Mouse (Mus musculus): ENCODE results near the gene Bnip3. TPM values are rescaled to one million over a fixed set of nuclear protein-coding genes. Genes with fewer than 3 reads are reported as not detected.

Gene Bnip3
- 186 and 192 TPM in 2 replicates for polyA plus RNA-seq (2015; fragmentation: Nextera tagmentation; extraction: Ambion mirVana)

DNA sequence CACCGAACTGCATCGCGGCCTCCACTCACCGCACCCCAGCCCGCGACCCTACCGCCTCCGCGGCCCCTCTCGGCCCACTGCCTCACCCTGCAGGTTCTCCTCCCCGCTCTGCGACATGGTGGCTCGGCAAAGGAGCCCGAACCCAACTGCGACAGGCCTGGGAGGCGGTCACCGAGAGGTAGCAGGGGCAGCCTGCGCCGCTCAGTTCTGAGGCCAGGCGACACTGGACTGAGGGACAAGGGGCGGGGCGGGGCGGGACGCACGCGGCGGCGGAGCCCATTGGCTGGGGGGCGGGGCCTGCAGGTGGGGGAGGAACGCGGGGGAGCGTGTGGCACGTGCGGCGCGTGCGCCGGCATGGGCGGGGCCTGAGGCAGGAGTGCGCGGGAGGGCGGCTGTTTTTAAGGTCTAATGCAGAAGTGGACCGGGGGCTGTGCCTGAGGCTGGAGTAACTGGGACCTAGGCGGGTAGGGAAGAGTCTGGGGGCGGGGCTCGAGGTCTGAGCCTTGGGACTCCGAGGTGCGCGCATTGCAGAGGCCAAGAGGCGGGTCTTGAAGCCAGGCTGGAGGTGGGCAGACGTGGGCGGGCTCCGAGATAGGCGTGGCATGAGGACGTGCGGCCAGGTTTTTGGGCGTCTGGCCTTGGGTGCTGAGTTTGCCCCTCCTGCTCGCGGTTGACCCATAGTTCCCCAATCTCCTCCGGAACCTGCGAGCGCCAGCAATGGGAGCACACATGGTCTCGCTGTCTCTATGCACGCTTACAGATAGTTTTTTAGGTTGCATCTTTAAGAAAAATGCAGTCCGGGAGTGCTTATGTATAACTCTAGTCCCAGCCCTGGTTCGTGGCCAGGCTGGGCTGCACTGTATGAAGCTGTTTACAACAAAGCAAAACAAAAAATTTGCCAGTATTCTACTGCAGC lies at the start of gene Bnip3:
TSS of gene Bnip3 (minus strand) at position 243 of the 916 bp plus-strand sequence.
- Histone ChIP-seq H3K9ac (ENCODE audit: low read depth, low read length) (peak within 1 kb of the TSS; percentile 93), H3K27ac (ENCODE audit: low read length) (peak within 1 kb of the TSS; percentile 87), H3K36me3 (ENCODE audit: control insufficient read depth, insufficient read depth) (no peaks in the 10 kb centered on the region), H3K9me3 (replicated peaks; ENCODE audit: control insufficient read depth, low read length) (no peaks in the 10 kb centered on the region), H3K4me1 (ENCODE audit: control insufficient read depth, low read depth, low read length) (peaks cover 41% of the 10 kb centered on the region), H3K4me2 (ENCODE audit: low read depth, low read length) (peak within 1 kb of the TSS; percentile 94), H3K4me3 (ENCODE audit: low read depth, low read length) (peak within 1 kb of the TSS; percentile 91), H3K27me3 (ENCODE audit: control insufficient read depth, insufficient read depth, low read depth, low read length) (no peaks in the 10 kb centered on the region)
- ATAC-seq (ENCODE audit: low read depth): peak; percentile 89
- under 1% methylated on average over 66 of the region's 66 CpGs for WGBS (ENCODE audit: insufficient replicate concordance)

DNA sequence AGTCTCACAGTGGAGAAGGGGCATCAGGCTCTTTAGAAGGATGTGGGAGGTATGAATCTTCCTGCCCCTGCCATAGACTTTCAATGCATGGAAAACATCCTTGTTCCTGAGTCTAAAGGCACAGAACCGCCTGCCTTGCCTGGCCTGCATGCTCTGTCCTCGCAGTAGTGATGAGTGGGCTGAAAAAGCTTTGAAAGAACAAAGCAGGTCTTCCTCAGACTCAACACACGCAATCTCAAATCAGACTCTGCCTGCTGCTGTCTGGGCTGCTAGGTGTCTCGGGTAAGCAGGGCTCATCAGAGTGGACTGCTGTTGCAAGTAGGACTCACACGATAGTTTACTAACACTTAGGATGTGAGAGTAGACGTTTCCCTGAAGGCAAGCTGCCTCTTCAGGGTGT lies 47.8 kb upstream of the Bnip3 start:
- Histone ChIP-seq H3K9me3 (replicated peaks; ENCODE audit: control insufficient read depth, low read length) (no peaks in the 10 kb centered on the region), H3K4me1 (ENCODE audit: control insufficient read depth, low read depth, low read length) (no peaks in the 10 kb centered on the region), H3K27me3 (ENCODE audit: control insufficient read depth, insufficient read depth, low read depth, low read length) (no peaks in the 10 kb centered on the region), H3K27ac (ENCODE audit: low read length) (no peak overlapping the region), H3K4me2 (ENCODE audit: low read depth, low read length) (no peak overlapping the region), H3K36me3 (ENCODE audit: control insufficient read depth, insufficient read depth) (no peaks in the 10 kb centered on the region), H3K9ac (ENCODE audit: low read depth, low read length) (no peak overlapping the region), H3K4me3 (ENCODE audit: low read depth, low read length) (no peak overlapping the region)
- 50% methylated on average over 6 of the region's 6 CpGs for WGBS (ENCODE audit: insufficient replicate concordance)
- ATAC-seq (ENCODE audit: low read depth): no peak

GRCm38 (mm10) chr7:138955787-138956186 lies 46.5 kb upstream of the Bnip3 start:
- WGBS (ENCODE audit: insufficient replicate concordance): 57% methylated on average over 7 of the region's 7 CpGs
- no peaks in the 10 kb centered on the region for H3K27me3 ChIP-seq (ENCODE audit: control insufficient read depth, insufficient read depth, low read depth, low read length)

GRCm38 (mm10) chr7:138948309-138948708 lies 39.0 kb upstream of the Bnip3 start:
- no peak overlapping the region for H3K4me2 ChIP-seq (ENCODE audit: low read depth, low read length)
- H3K9me3 ChIP-seq (replicated peaks; ENCODE audit: control insufficient read depth, low read length): no peaks in the 10 kb centered on the region
- 43% methylated on average over 8 of the region's 8 CpGs for WGBS (ENCODE audit: insufficient replicate concordance)
- peaks cover 9% of the 10 kb centered on the region; the same call in 1 of the 2 replicates for H3K27me3 ChIP-seq (ENCODE audit: control insufficient read depth, insufficient read depth, low read depth, low read length)
- H3K36me3 ChIP-seq (ENCODE audit: control insufficient read depth, insufficient read depth): no peaks in the 10 kb centered on the region
- no peak overlapping the region for H3K9ac ChIP-seq (ENCODE audit: low read depth, low read length)
- ATAC-seq (ENCODE audit: low read depth): no peak
- no peak overlapping the region for H3K27ac ChIP-seq (ENCODE audit: low read length)
- no peaks in the 10 kb centered on the region for H3K4me1 ChIP-seq (ENCODE audit: control insufficient read depth, low read depth, low read length)
- no peak overlapping the region for H3K4me3 ChIP-seq (ENCODE audit: low read depth, low read length)

More at GRCm38 (mm10) chr7:138955787-138956186, 46.5 kb upstream of the Bnip3 start:
- no peak overlapping the region for H3K9ac ChIP-seq (ENCODE audit: low read depth, low read length)
- H3K36me3 ChIP-seq (ENCODE audit: control insufficient read depth, insufficient read depth): no peaks in the 10 kb centered on the region
- H3K9me3 ChIP-seq (replicated peaks; ENCODE audit: control insufficient read depth, low read length): no peaks in the 10 kb centered on the region
- H3K4me2 ChIP-seq (ENCODE audit: low read depth, low read length): no peak overlapping the region
- no peak overlapping the region for H3K4me3 ChIP-seq (ENCODE audit: low read depth, low read length)
- H3K27ac ChIP-seq (ENCODE audit: low read length): no peak overlapping the region
- ATAC-seq (ENCODE audit: low read depth): no peak
- no peaks in the 10 kb centered on the region for H3K4me1 ChIP-seq (ENCODE audit: control insufficient read depth, low read depth, low read length)

GRCm38 (mm10) chr7:138947741-138948140 lies 38.4 kb upstream of the Bnip3 start:
- WGBS (ENCODE audit: insufficient replicate concordance): 56% methylated on average over 8 of the region's 8 CpGs
- Histone ChIP-seq H3K27me3 (ENCODE audit: control insufficient read depth, insufficient read depth, low read depth, low read length) (peaks cover 14% of the 10 kb centered on the region), H3K9me3 (replicated peaks; ENCODE audit: control insufficient read depth, low read length) (no peaks in the 10 kb centered on the region)

GRCm38 (mm10) chr7:138945668-138946067 lies 36.3 kb upstream of the Bnip3 start:
- H3K36me3 ChIP-seq (ENCODE audit: control insufficient read depth, insufficient read depth): no peaks in the 10 kb centered on the region
- H3K4me2 ChIP-seq (ENCODE audit: low read depth, low read length): no peak overlapping the region
- no peaks in the 10 kb centered on the region for H3K4me1 ChIP-seq (ENCODE audit: control insufficient read depth, low read depth, low read length)
- 45% methylated on average over 3 of the region's 3 CpGs for WGBS (ENCODE audit: insufficient replicate concordance)
- peaks cover 34% of the 10 kb centered on the region for H3K27me3 ChIP-seq (ENCODE audit: control insufficient read depth, insufficient read depth, low read depth, low read length)
- no peak overlapping the region for H3K4me3 ChIP-seq (ENCODE audit: low read depth, low read length)
- H3K9ac ChIP-seq (ENCODE audit: low read depth, low read length): no peak overlapping the region
- no peaks in the 10 kb centered on the region for H3K9me3 ChIP-seq (replicated peaks; ENCODE audit: control insufficient read depth, low read length)
- H3K27ac ChIP-seq (ENCODE audit: low read length): no peak overlapping the region
- ATAC-seq (ENCODE audit: low read depth): no peak

More at GRCm38 (mm10) chr7:138947741-138948140, 38.4 kb upstream of the Bnip3 start:
- no peak overlapping the region for H3K27ac ChIP-seq (ENCODE audit: low read length)
- no peaks in the 10 kb centered on the region for H3K36me3 ChIP-seq (ENCODE audit: control insufficient read depth, insufficient read depth)
- H3K9ac ChIP-seq (ENCODE audit: low read depth, low read length): no peak overlapping the region
- no peaks in the 10 kb centered on the region for H3K4me1 ChIP-seq (ENCODE audit: control insufficient read depth, low read depth, low read length)
- no peak for ATAC-seq (ENCODE audit: low read depth)
- H3K4me2 ChIP-seq (ENCODE audit: low read depth, low read length): no peak overlapping the region
- H3K4me3 ChIP-seq (ENCODE audit: low read depth, low read length): no peak overlapping the region

DNA sequence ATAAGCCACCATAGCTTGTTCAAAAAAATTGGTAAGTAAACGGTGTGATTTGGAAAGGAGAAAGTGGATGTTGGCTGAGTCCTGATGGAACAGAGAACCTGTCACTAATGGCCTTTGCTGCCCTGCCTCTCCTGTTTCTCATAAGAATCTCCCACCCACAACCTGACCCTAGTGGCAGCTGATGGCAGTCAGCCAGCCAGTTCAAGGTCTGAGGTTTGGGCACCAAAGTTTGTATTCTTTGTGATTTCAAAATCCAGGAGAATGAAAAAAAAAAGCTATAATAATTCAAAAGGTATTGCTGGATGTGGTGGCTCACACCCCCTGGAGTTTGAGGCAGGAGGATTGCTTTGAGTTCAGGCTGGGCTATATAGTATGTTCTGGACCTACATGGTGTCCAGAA lies 33.0 kb upstream of the Bnip3 start:
- Histone ChIP-seq H3K4me2 (ENCODE audit: low read depth, low read length) (no peak overlapping the region), H3K27ac (ENCODE audit: low read length) (no peak overlapping the region), H3K36me3 (ENCODE audit: control insufficient read depth, insufficient read depth) (no peaks in the 10 kb centered on the region), H3K9me3 (replicated peaks; ENCODE audit: control insufficient read depth, low read length) (no peaks in the 10 kb centered on the region), H3K4me3 (ENCODE audit: low read depth, low read length) (no peak overlapping the region), H3K27me3 (ENCODE audit: control insufficient read depth, insufficient read depth, low read depth, low read length) (peaks cover 53% of the 10 kb centered on the region), H3K4me1 (ENCODE audit: control insufficient read depth, low read depth, low read length) (no peaks in the 10 kb centered on the region), H3K9ac (ENCODE audit: low read depth, low read length) (no peak overlapping the region)
- no peak for ATAC-seq (ENCODE audit: low read depth)
- 39% methylated on average over 1 of the region's 1 CpGs for WGBS (ENCODE audit: insufficient replicate concordance)

DNA sequence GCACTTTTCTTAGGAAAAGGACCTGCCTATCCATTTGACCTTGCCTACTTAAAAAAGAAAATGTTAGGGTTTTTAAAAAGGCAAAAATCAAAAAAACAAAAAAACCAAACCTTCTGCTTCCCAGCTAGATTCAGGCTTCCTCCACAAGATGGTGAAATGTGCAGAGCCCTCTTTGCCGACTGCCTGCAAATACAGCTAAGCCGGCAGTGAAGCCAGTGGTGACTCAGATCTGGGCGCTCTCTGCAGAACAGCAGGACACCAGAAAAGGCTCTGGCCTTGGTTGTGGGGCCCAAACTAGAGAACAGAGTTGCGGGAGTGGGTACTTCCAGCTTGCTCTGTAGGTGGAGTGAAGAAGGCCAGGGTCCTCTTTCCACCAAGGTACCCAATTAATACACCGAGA lies 32.3 kb upstream of the Bnip3 start:
- no peaks in the 10 kb centered on the region for H3K9me3 ChIP-seq (replicated peaks; ENCODE audit: control insufficient read depth, low read length)
- H3K4me2 ChIP-seq (ENCODE audit: low read depth, low read length): no peak overlapping the region

More for the DNA sequence above, 32.3 kb upstream of the Bnip3 start:
- 32% methylated on average over 5 of the region's 5 CpGs for WGBS (ENCODE audit: insufficient replicate concordance)
- H3K36me3 ChIP-seq (ENCODE audit: control insufficient read depth, insufficient read depth): no peaks in the 10 kb centered on the region
- H3K27me3 ChIP-seq (ENCODE audit: control insufficient read depth, insufficient read depth, low read depth, low read length): peaks cover 53% of the 10 kb centered on the region
- H3K4me3 ChIP-seq (ENCODE audit: low read depth, low read length): no peak overlapping the region
- no peak overlapping the region for H3K9ac ChIP-seq (ENCODE audit: low read depth, low read length)
- ATAC-seq (ENCODE audit: low read depth): no peak
- H3K4me1 ChIP-seq (ENCODE audit: control insufficient read depth, low read depth, low read length): no peaks in the 10 kb centered on the region
- H3K27ac ChIP-seq (ENCODE audit: low read length): no peak overlapping the region
